Mouse (Mus musculus) embryonic facial prominence, embryonic 11.5 days (tissue): ENCODE measurements at regions not wholly inside any gene's neighbourhood (a gene's known extent, or its start where the extent isn't known, plus 50 kb on each side); places are given as distances from the start of the nearest gene placed in this dataset.
A peak's percentile ranks its signal among the peaks of the same experiment; 100 is the strongest.
"Not testable (repeated sequence)": the region's sequence is repeated elsewhere in the genome, so short reads cannot be mapped to it uniquely, and the experiment has no call there.

Source experiments
- ATAC-seq: fragments of 200-750 bp; cut with Nextera tagmentation; replicated peaks from 2 replicates; pipeline ENCODE4 v1.8.0; 2017; ENCODE audit warnings: low read depth; ENCODE audit not compliant: insufficient number of reproducible peaks, low FRiP score, low TSS enrichment
- DNase-seq: peaks from one replicate; pipeline ENCODE4 v3.0.0-alpha.2; 2015; ENCODE audit warnings: low spot score
- H3K27ac ChIP-seq: fragments of 300-500 bp; sonication (generic); replicated peaks from 2 replicates; pipeline ENCODE4 v1.5.1; 2014; ENCODE audit warnings: mild to moderate bottlenecking, low read depth, low read length, control low read depth
- H3K27me3 ChIP-seq: fragments of 300-500 bp; sonication (generic); 2 replicates; pipeline ENCODE4 v1.6.1; 2014; ENCODE audit warnings: mild to moderate bottlenecking, low read length, moderate library complexity, mixed read lengths; ENCODE audit not compliant: control insufficient read depth, insufficient read depth
- H3K36me3 ChIP-seq: fragments of 300-500 bp; sonication (generic); replicated peaks from 2 replicates; pipeline ENCODE4 v1.6.1; 2014; ENCODE audit warnings: low read depth, mild to moderate bottlenecking, low read length, moderate library complexity, mixed read lengths; ENCODE audit not compliant: control insufficient read depth, insufficient read depth
- H3K4me1 ChIP-seq: fragments of 300-500 bp; sonication (generic); 2 replicates; pipeline ENCODE4 v1.6.1; 2014; ENCODE audit warnings: low read length, mixed read lengths; ENCODE audit not compliant: control insufficient read depth, insufficient read depth
- H3K4me2 ChIP-seq: fragments of 300-500 bp; sonication (generic); 2 replicates; pipeline ENCODE4 v1.6.1; 2014; ENCODE audit warnings: low read depth, mild to moderate bottlenecking, control low read depth, low read length, moderate library complexity
- H3K4me3 ChIP-seq: fragments of 300-500 bp; sonication (generic); 2 replicates; pipeline ENCODE4 v1.5.1; 2014; ENCODE audit warnings: low read depth, low read length, control low read depth
- H3K9ac ChIP-seq: fragments of 300-500 bp; sonication (generic); replicated peaks from 2 replicates; pipeline ENCODE4 v1.6.1; 2014; ENCODE audit warnings: mild to moderate bottlenecking, control low read depth, low read length
- H3K9me3 ChIP-seq: fragments of 300-500 bp; sonication (generic); replicated peaks from 2 replicates; pipeline ENCODE4 v1.6.1; 2016; ENCODE audit warnings: mild to moderate bottlenecking, low read length, inconsistent platforms, mixed read lengths; ENCODE audit not compliant: control insufficient read depth
- WGBS: fragments of 180-500 bp; shearing (Covaris S2); extraction: QIAGEN DNeasy Blood & Tissue Kit; methylation state at CpG from one replicate; pipeline ENCODE4 v1.1.7; 2014; 5-methylcytosine and 5-hydroxymethylcytosine counted together

DNA sequence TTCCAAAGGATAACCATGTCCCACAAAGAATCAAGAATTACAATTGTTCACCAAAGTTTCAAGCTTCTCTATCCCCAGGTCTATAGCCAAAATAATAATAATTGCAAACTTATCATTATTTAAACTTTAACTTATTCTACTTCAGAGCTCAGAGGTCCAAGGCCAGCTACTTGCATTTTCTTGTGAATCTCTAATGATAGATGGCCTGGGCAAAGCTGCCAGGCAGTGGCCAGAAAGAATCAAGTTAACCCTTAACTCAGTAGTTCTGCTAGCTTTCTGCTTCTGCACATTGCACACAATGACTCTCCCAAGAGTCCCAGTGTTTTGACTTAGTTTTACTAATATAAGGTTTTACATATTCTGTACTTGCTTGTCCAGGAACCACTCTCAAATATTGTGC, 228.3 kb upstream of the Dcbld2 start:
- not testable (repeated sequence) for H3K4me2 ChIP-seq, ATAC-seq, H3K9ac ChIP-seq, H3K4me1 ChIP-seq, DNase-seq, H3K4me3 ChIP-seq, H3K9me3 ChIP-seq, H3K27me3 ChIP-seq, H3K36me3 ChIP-seq, H3K27ac ChIP-seq

DNA sequence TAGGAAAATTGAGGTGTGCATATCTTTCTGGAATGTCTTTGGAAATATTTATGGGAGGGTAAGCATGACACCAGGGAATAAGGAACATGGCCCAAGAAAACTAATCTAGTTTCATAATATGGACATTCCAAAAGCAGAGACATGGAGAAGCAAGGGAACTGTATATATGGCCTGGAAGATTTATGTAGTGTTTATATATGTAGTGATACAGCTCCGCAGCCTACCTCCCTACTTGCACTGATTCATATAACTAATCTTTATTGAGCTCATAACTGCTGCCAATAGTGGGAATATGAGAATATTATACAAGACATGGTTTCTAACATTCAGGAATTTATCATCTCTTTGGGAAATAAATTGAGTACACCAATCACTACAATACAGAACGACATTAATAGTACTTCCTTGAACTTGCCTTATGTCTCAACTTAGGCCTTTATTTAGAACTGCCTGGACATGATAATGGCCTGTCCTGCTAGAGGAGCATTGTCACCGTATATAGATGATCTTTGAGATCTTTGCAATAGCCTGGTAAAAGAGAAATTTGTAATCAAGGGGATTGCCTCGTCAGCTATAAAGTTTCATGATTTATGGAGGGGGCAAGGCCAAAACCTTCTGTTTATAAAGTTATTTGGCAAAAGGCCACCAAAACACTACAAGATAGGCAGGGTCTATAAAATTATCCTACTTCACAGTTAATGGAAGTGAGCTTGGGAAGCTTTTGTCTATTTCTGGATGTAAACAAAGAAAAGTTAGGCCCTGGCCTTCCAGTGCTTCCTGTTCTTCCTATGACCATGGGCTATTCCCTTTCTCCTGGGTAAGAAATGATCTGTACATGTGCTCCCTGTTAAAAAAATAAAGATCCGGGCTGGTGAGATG, 213.4 kb upstream of the Dcbld2 start:
- H3K9ac ChIP-seq: no peak overlapping the region
- no peaks in the 10 kb centered on the region for H3K4me1 ChIP-seq
- no peak overlapping the region for H3K27ac ChIP-seq
- no peaks in the 10 kb centered on the region for H3K36me3 ChIP-seq
- H3K27me3 ChIP-seq: no peaks in the 10 kb centered on the region
- 88% methylated on average over 5 of the region's 5 CpGs for WGBS
- ATAC-seq (no peak), DNase-seq (no peak)
- H3K9me3 ChIP-seq: no peaks in the 10 kb centered on the region
- H3K4me3 ChIP-seq: no peak overlapping the region
- H3K4me2 ChIP-seq: no peak overlapping the region

DNA sequence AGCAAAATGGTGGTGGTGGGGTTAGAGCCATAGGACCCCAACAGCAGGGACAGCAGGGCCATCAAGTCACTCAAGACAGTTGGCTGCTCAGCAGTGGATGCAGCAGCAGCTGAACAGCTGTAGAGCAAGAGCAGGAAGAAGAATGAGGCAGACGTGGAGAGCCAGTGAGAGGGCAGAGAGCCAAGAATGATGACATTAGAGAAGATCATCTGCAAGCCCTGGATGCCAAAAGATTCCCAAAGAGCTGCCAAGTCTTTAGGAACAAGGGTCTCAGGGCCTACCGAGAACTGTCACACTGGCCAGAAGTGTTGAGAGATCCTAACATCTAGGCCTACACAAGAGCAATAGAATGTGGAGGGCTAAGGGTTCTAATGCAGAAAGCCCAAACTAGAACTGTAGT, 196.4 kb upstream of the Dcbld2 start:
- Histone ChIP-seq H3K4me3 (no peak overlapping the region), H3K27ac (no peak overlapping the region), H3K4me2 (no peak overlapping the region), H3K9me3 (no peaks in the 10 kb centered on the region), H3K9ac (no peak overlapping the region), H3K36me3 (no peaks in the 10 kb centered on the region), H3K27me3 (no peaks in the 10 kb centered on the region), H3K4me1 (no peaks in the 10 kb centered on the region)
- DNase-seq: no peak
- 82% methylated on average over 2 of the region's 2 CpGs for WGBS
- no peak for ATAC-seq

- DNase-seq (no peak), ATAC-seq (no peak)
- H3K4me3 ChIP-seq: no peak overlapping the region
- H3K27me3 ChIP-seq: no peaks in the 10 kb centered on the region
- no peak overlapping the region for H3K4me2 ChIP-seq
- no peaks in the 10 kb centered on the region for H3K36me3 ChIP-seq
- no peaks in the 10 kb centered on the region for H3K9me3 ChIP-seq
- no peak overlapping the region for H3K9ac ChIP-seq
- no peaks in the 10 kb centered on the region for H3K4me1 ChIP-seq
- no peak overlapping the region for H3K27ac ChIP-seq
Observed at GRCm38 (mm10) chr16:58234686-58235085, 173.6 kb upstream of the Dcbld2 start.

DNA sequence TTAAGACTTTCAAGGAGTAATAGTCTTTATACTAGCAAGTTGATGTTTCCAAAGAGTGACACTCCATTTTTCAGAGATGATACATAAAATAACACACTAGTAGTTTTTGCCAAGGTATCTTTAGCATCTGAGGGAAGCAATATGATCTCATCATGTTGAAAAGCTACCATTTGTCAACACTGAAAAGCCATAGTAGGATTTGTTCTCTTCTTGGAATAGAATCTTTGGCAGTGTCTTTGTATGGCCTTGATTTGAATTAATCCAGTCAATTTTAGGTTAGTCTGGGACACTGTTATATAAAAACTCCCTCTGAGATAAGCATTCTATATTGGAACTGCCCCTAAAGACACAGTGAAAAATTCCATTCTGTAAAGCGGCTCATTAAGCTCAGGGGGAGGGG, 171.4 kb upstream of the Dcbld2 start:
- H3K4me1 ChIP-seq: no peaks in the 10 kb centered on the region
- no peak overlapping the region for H3K4me3 ChIP-seq
- no peak overlapping the region for H3K9ac ChIP-seq
- WGBS: 83% methylated on average over 1 of the region's 1 CpGs
- H3K27me3 ChIP-seq: no peaks in the 10 kb centered on the region
- no peak overlapping the region for H3K27ac ChIP-seq
- ATAC-seq (no peak), DNase-seq (no peak)
- H3K9me3 ChIP-seq: no peaks in the 10 kb centered on the region
- no peaks in the 10 kb centered on the region for H3K36me3 ChIP-seq
- no peak overlapping the region for H3K4me2 ChIP-seq

- Histone ChIP-seq H3K27me3 (no peaks in the 10 kb centered on the region), H3K27ac (no peak overlapping the region), H3K4me1 (no peaks in the 10 kb centered on the region), H3K9me3 (no peaks in the 10 kb centered on the region), H3K36me3 (no peaks in the 10 kb centered on the region), H3K4me3 (no peak overlapping the region), H3K4me2 (no peak overlapping the region), H3K9ac (no peak overlapping the region)
- 85% methylated on average over 3 of the region's 3 CpGs for WGBS
- ATAC-seq (no peak), DNase-seq (no peak)
Observed at GRCm38 (mm10) chr16:58276281-58276680, 132.0 kb upstream of the Dcbld2 start.

- no peaks in the 10 kb centered on the region for H3K4me1 ChIP-seq
- H3K9ac ChIP-seq: no peak overlapping the region
- no peaks in the 10 kb centered on the region for H3K9me3 ChIP-seq
- H3K27ac ChIP-seq: no peak overlapping the region
- H3K27me3 ChIP-seq: no peaks in the 10 kb centered on the region
- ATAC-seq: no peak
- H3K4me3 ChIP-seq: no peak overlapping the region
- DNase-seq: peak; percentile 64
- no peaks in the 10 kb centered on the region for H3K36me3 ChIP-seq
- 54% methylated on average over 3 of the region's 3 CpGs for WGBS
- H3K4me2 ChIP-seq: no peak overlapping the region
Observed at GRCm38 (mm10) chr16:58281474-58281873, 126.8 kb upstream of the Dcbld2 start.

- no peak overlapping the region for H3K4me3 ChIP-seq
- H3K36me3 ChIP-seq: no peaks in the 10 kb centered on the region
- DNase-seq: no peak
- H3K4me2 ChIP-seq: no peak overlapping the region
- ATAC-seq: no peak
- no peaks in the 10 kb centered on the region for H3K27me3 ChIP-seq
- 80% methylated on average over 3 of the region's 3 CpGs for WGBS
- H3K9ac ChIP-seq: no peak overlapping the region
- H3K27ac ChIP-seq: no peak overlapping the region
- no peaks in the 10 kb centered on the region for H3K9me3 ChIP-seq
- H3K4me1 ChIP-seq: no peaks in the 10 kb centered on the region
Observed at GRCm38 (mm10) chr16:58294457-58294856, 113.8 kb upstream of the Dcbld2 start.
